Mouse (Mus musculus) liver, postnatal 0 days (tissue): ENCODE measurements at regions not wholly inside any gene's neighbourhood (a gene's known extent, or its start where the extent isn't known, plus 50 kb on each side); places are given as distances from the start of the nearest gene placed in this dataset.

Source experiments
- CTCF ChIP-seq: sonication (generic); IDR thresholded peaks from 2 replicates; pipeline ENCODE4 v1.5.1; 2016; ENCODE audit warnings: antibody characterized with exemption, low read depth
- EP300 ChIP-seq: IDR thresholded peaks from 2 replicates; pipeline ENCODE4 v1.6.1; 2016; ENCODE audit warnings: antibody characterized with exemption, low read depth, mild to moderate bottlenecking

DNA sequence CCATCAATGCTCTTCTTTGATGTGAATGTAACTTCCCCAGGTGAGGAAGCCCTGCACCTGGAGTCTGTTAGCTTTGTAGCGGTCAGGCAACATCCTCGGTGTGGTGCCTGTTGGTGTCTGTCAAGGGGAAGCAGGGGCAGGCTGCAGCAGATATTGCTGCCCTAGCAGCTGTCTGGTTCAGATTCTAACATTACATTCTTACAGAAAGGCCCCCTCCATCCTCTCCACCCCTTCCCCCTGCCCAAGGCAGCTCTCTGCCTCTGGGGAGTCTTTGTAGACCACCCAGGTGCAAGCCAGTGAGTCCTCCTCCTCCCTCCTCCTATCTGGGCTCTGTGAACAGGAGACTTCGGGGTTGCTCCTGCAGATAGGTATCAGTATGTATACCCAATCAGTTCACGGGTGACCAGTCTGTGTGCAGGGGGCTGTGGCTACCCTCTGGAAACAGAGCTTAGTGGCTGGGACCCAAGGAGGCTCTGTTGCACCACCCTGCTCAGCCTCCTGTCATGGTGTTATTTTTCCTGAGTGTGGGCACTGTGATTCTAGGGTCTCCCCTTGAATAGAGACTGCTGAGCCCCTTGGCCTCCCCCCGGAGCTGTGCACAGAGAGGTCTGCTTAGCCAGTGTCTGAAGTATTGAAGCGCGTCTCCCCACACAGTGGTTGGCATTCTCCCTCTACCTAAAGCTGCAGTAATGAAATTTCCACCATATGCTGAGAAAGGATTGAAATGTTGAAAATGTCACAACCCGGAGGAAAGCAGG, 394.6 kb upstream of the Zmiz1 start:
- TF ChIP-seq CTCF, result no peak
- no peak for TF ChIP-seq EP300
